Mouse (Mus musculus): ENCODE data around the gene Batf. TPM values are rescaled to one million over a fixed set of nuclear protein-coding genes. Genes with fewer than 3 reads are reported as not detected.

Gene Batf
- total and polyA plus RNA-seq, 3 experiments, result 1.0 to 1.8 (median 1.6) TPM

GRCm38 (mm10) chr12:85747343-85747742 lies 60.9 kb downstream of the Batf start:
- no peak for DNase-seq
- no peaks in the 10 kb centered on the region for H3K36me3 ChIP-seq (ENCODE audit: control insufficient read depth, insufficient read depth, low read length)
- H3K27ac ChIP-seq, result no peak overlapping the region
- WGBS, result 82% methylated on average over 10 of the region's 10 CpGs
- no peak overlapping the region for H3K4me3 ChIP-seq
- H3K9ac ChIP-seq (ENCODE audit: low read depth, low read length), result no peak overlapping the region
- H3K27me3 ChIP-seq (ENCODE audit: control insufficient read depth, insufficient read depth, low read length), result no peaks in the 10 kb centered on the region
- 0 out of 2 replicates have a peak, but pooled peaks cover 2% of the 10 kb centered on the region for H3K4me1 ChIP-seq (ENCODE audit: control insufficient read depth, insufficient read depth, low read length)
- no peak for TF ChIP-seq EP300 (IDR thresholded peaks at IDR 0.05; ENCODE audit: insufficient read depth, low read depth, low read length)
- intact Hi-C loops (cut with DNase I), result loop anchor here (5.0 kb wide), 1 partner anchor 330 kb away; the partner anchor contains the start of gene Tgfb3
- no peaks in the 10 kb centered on the region for H3K79me2 ChIP-seq (replicated peaks; ENCODE audit: control insufficient read depth, insufficient read depth, low read length)

DNA sequence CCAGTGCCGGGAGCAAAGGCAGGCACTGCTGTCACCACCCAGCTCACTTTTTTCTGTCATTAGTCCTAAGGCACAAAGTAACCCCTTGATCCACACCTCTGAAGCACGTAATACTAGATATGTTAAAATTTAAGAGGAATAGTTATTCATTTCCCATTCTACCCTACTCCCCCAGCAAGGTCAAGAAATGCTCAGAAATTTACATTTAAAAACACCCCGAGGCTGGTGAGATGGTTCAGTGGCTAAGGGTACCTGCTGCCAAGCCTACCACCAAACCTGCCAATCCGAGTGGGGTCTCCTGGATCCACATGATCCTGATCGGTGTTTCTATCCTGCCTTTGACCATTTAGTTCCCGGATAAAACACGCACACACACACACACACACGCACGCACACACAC lies 63.4 kb downstream of the Batf start:
- Histone ChIP-seq H3K27me3 (ENCODE audit: control insufficient read depth, insufficient read depth, low read length) (no peaks in the 10 kb centered on the region), H3K9ac (ENCODE audit: low read depth, low read length) (no peak overlapping the region), H3K27ac (no peak overlapping the region), H3K4me1 (ENCODE audit: control insufficient read depth, insufficient read depth, low read length) (0 out of 2 replicates have a peak, but pooled peaks cover 2% of the 10 kb centered on the region), H3K4me3 (no peak overlapping the region), H3K79me2 (replicated peaks; ENCODE audit: control insufficient read depth, insufficient read depth, low read length) (no peaks in the 10 kb centered on the region), H3K36me3 (ENCODE audit: control insufficient read depth, insufficient read depth, low read length) (no peaks in the 10 kb centered on the region)
- WGBS, result 90% methylated on average over 9 of the region's 9 CpGs
- DNase-seq, result no peak
- intact Hi-C loops (cut with DNase I), result loop anchor here (5.0 kb wide), 1 partner anchor 327 kb away; the partner anchor contains the start of gene Tgfb3
- TF ChIP-seq POLR2A (IDR thresholded peaks at IDR 0.05; ENCODE audit: insufficient read depth, low read depth, low read length), result no peak

DNA sequence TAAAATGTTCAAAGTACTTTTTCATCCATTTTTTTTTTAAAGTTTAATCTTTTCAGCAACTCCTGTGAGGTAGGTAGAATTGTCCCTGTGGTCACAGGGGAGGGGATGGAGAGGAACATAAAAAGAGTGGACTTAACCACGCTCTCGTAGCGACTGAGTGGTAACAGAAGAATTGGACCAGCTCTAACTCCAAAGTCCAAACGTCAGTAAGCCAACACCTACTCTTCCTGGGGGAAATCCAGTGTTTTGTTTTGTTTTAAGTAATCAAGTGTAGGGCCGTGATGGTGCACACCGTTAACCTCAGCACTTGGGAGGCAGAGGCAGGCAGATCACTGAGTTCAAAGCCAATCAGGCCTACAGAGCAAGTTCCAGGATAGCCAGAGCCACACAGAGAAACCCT lies 65.6 kb downstream of the Batf start:
- H3K27ac ChIP-seq, result no peak overlapping the region
- H3K27me3 ChIP-seq (ENCODE audit: control insufficient read depth, insufficient read depth, low read length), result no peaks in the 10 kb centered on the region
- TF ChIP-seq POLR2A (IDR thresholded peaks at IDR 0.05; ENCODE audit: insufficient read depth, low read depth, low read length), result no peak
- TF ChIP-seq EP300 (IDR thresholded peaks at IDR 0.05; ENCODE audit: insufficient read depth, low read depth, low read length), result no peak
- no peak for TF ChIP-seq CTCF (IDR thresholded peaks at IDR 0.05)
- WGBS, result 79% methylated on average over 6 of the region's 6 CpGs
- DNase-seq, result no peak
- no peak overlapping the region for H3K9ac ChIP-seq (ENCODE audit: low read depth, low read length)
- peaks cover under 1% of the 10 kb centered on the region; the same call in 1 of the 2 replicates for H3K4me1 ChIP-seq (ENCODE audit: control insufficient read depth, insufficient read depth, low read length)
- no peaks in the 10 kb centered on the region for H3K79me2 ChIP-seq (replicated peaks; ENCODE audit: control insufficient read depth, insufficient read depth, low read length)
- no peaks in the 10 kb centered on the region for H3K36me3 ChIP-seq (ENCODE audit: control insufficient read depth, insufficient read depth, low read length)
- no peak overlapping the region for H3K4me3 ChIP-seq
- intact Hi-C loops (cut with DNase I), result no loop called here

DNA sequence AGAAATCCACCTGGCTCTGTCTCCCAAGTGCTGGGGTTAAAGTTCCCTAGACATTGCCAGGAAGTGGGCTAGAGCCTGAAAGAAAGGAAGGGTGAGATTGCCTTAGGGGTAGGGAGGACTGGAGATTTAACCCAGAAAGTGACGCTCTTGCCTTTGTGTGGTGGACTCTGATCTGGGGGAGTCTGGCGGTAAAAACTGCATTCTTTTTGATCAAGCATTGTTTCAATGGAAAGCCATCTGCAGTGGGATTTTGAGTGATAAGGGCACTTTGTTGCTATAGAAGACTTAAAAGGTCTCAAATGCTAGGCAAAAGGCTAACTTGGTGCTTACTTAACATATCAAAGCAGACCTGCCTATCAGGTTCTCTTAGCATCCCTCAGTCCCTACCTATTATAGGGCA lies 66.8 kb downstream of the Batf start:
- H3K27ac ChIP-seq, result no peak overlapping the region
- H3K79me2 ChIP-seq (replicated peaks; ENCODE audit: control insufficient read depth, insufficient read depth, low read length), result no peaks in the 10 kb centered on the region
- intact Hi-C loops (cut with DNase I), result no loop called here
- H3K9ac ChIP-seq (ENCODE audit: low read depth, low read length), result no peak overlapping the region
- no peaks in the 10 kb centered on the region; the same call in 1 of the 2 replicates for H3K4me1 ChIP-seq (ENCODE audit: control insufficient read depth, insufficient read depth, low read length)
- DNase-seq, result no peak
- no peak overlapping the region for H3K4me3 ChIP-seq
- H3K36me3 ChIP-seq (ENCODE audit: control insufficient read depth, insufficient read depth, low read length), result no peaks in the 10 kb centered on the region
- TF ChIP-seq POLR2A (IDR thresholded peaks at IDR 0.05; ENCODE audit: insufficient read depth, low read depth, low read length) (no peak), EP300 (IDR thresholded peaks at IDR 0.05; ENCODE audit: insufficient read depth, low read depth, low read length) (no peak), CTCF (IDR thresholded peaks at IDR 0.05) (no peak)
- 59% methylated on average over 2 of the region's 2 CpGs for WGBS
- H3K27me3 ChIP-seq (ENCODE audit: control insufficient read depth, insufficient read depth, low read length), result no peaks in the 10 kb centered on the region

- no peaks in the 10 kb centered on the region for H3K27me3 ChIP-seq (ENCODE audit: control insufficient read depth, insufficient read depth, low read length)
- H3K27ac ChIP-seq, result no peak overlapping the region
- WGBS, result 67% methylated on average over 5 of the region's 5 CpGs
- no peak for DNase-seq
- H3K4me3 ChIP-seq, result no peak overlapping the region
- intact Hi-C loops (cut with DNase I), result no loop called here
- no peak for TF ChIP-seq CTCF (IDR thresholded peaks at IDR 0.05)
- TF ChIP-seq POLR2A (IDR thresholded peaks at IDR 0.05; ENCODE audit: insufficient read depth, low read depth, low read length), result no peak
- TF ChIP-seq EP300 (IDR thresholded peaks at IDR 0.05; ENCODE audit: insufficient read depth, low read depth, low read length), result no peak
- no peak overlapping the region for H3K9ac ChIP-seq (ENCODE audit: low read depth, low read length)
- H3K4me1 ChIP-seq (ENCODE audit: control insufficient read depth, insufficient read depth, low read length), result no peaks in the 10 kb centered on the region; the same call in 1 of the 2 replicates
- H3K36me3 ChIP-seq (ENCODE audit: control insufficient read depth, insufficient read depth, low read length), result no peaks in the 10 kb centered on the region
- no peaks in the 10 kb centered on the region for H3K79me2 ChIP-seq (replicated peaks; ENCODE audit: control insufficient read depth, insufficient read depth, low read length)
Measured at GRCm38 (mm10) chr12:85754611-85755265, 68.3 kb downstream of the Batf start.

DNA sequence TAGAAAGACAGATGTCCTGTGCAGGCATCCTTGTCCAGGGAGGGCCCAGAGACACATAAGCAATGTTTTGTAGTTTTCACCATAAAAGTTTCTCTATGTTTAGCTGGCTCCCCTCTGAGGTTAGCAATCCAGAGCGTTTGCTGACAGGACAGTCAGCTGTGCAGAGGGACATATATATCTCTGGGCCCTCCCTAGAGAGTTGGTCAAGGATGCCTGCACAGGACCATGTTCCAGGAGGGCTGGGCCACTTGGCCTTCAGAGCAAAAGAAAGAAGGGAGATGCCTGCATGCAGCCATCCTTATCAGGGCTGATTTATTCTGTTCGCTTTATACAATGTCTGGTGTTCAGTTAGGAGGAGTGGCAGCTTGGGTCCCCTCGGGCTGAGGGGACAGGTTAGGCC lies 70.0 kb downstream of the Batf start:
- Histone ChIP-seq H3K9ac (ENCODE audit: low read depth, low read length) (no peak overlapping the region), H3K36me3 (ENCODE audit: control insufficient read depth, insufficient read depth, low read length) (no peaks in the 10 kb centered on the region), H3K27ac (no peak overlapping the region), H3K79me2 (replicated peaks; ENCODE audit: control insufficient read depth, insufficient read depth, low read length) (no peaks in the 10 kb centered on the region), H3K27me3 (ENCODE audit: control insufficient read depth, insufficient read depth, low read length) (no peaks in the 10 kb centered on the region), H3K4me1 (ENCODE audit: control insufficient read depth, insufficient read depth, low read length) (no peaks in the 10 kb centered on the region; the same call in 1 of the 2 replicates), H3K4me3 (no peak overlapping the region)
- intact Hi-C loops (cut with DNase I), result no loop called here
- WGBS, result 60% methylated on average over 3 of the region's 3 CpGs
- no peak for TF ChIP-seq CTCF (IDR thresholded peaks at IDR 0.05)
- no peak for TF ChIP-seq POLR2A (IDR thresholded peaks at IDR 0.05; ENCODE audit: insufficient read depth, low read depth, low read length)
- no peak for TF ChIP-seq EP300 (IDR thresholded peaks at IDR 0.05; ENCODE audit: insufficient read depth, low read depth, low read length)
- DNase-seq, result no peak

Data from heart, adult 2 months (tissue).